Mouse (Mus musculus) embryonic facial prominence, embryonic 11.5 days (tissue): ENCODE measurements around the gene Setd1b. TPM values are rescaled to one million over a fixed set of nuclear protein-coding genes. Genes with fewer than 3 reads are reported as not detected.

Source experiments
- ATAC-seq: fragments of 200-750 bp; cut with Nextera tagmentation; replicated peaks from 2 replicates; pipeline ENCODE4 v1.8.0; 2017; ENCODE audit warnings: low read depth; ENCODE audit not compliant: insufficient number of reproducible peaks, low FRiP score, low TSS enrichment
- DNase-seq: peaks from one replicate; pipeline ENCODE4 v3.0.0-alpha.2; 2015; ENCODE audit warnings: low spot score
- H3K27ac ChIP-seq: fragments of 300-500 bp; sonication (generic); replicated peaks from 2 replicates; pipeline ENCODE4 v1.5.1; 2014; ENCODE audit warnings: mild to moderate bottlenecking, low read depth, low read length, control low read depth
- H3K27me3 ChIP-seq: fragments of 300-500 bp; sonication (generic); 2 replicates; pipeline ENCODE4 v1.6.1; 2014; ENCODE audit warnings: mild to moderate bottlenecking, low read length, moderate library complexity, mixed read lengths; ENCODE audit not compliant: control insufficient read depth, insufficient read depth
- H3K36me3 ChIP-seq: fragments of 300-500 bp; sonication (generic); replicated peaks from 2 replicates; pipeline ENCODE4 v1.6.1; 2014; ENCODE audit warnings: low read depth, mild to moderate bottlenecking, low read length, moderate library complexity, mixed read lengths; ENCODE audit not compliant: control insufficient read depth, insufficient read depth
- H3K4me1 ChIP-seq: fragments of 300-500 bp; sonication (generic); 2 replicates; pipeline ENCODE4 v1.6.1; 2014; ENCODE audit warnings: low read length, mixed read lengths; ENCODE audit not compliant: control insufficient read depth, insufficient read depth
- H3K4me2 ChIP-seq: fragments of 300-500 bp; sonication (generic); 2 replicates; pipeline ENCODE4 v1.6.1; 2014; ENCODE audit warnings: low read depth, mild to moderate bottlenecking, control low read depth, low read length, moderate library complexity
- H3K4me3 ChIP-seq: fragments of 300-500 bp; sonication (generic); 2 replicates; pipeline ENCODE4 v1.5.1; 2014; ENCODE audit warnings: low read depth, low read length, control low read depth
- H3K9ac ChIP-seq: fragments of 300-500 bp; sonication (generic); replicated peaks from 2 replicates; pipeline ENCODE4 v1.6.1; 2014; ENCODE audit warnings: mild to moderate bottlenecking, control low read depth, low read length
- H3K9me3 ChIP-seq: fragments of 300-500 bp; sonication (generic); replicated peaks from 2 replicates; pipeline ENCODE4 v1.6.1; 2016; ENCODE audit warnings: mild to moderate bottlenecking, low read length, inconsistent platforms, mixed read lengths; ENCODE audit not compliant: control insufficient read depth
- WGBS: fragments of 180-500 bp; shearing (Covaris S2); extraction: QIAGEN DNeasy Blood & Tissue Kit; methylation state at CpG from one replicate; pipeline ENCODE4 v1.1.7; 2014; 5-methylcytosine and 5-hydroxymethylcytosine counted together
- polyA plus RNA-seq: library from polyadenylated mRNA; unstranded; fragments of >200 nt; fragmentation: Nextera tagmentation; extraction: Ambion mirVana; gene quantifications from 2 replicates; pipeline ENCODE4 v1.2.1, GENCODE M21; 2014

The Setd1b gene
- polyA plus RNA-seq: 9.6 and 9.8 TPM in 2 replicates

DNA sequence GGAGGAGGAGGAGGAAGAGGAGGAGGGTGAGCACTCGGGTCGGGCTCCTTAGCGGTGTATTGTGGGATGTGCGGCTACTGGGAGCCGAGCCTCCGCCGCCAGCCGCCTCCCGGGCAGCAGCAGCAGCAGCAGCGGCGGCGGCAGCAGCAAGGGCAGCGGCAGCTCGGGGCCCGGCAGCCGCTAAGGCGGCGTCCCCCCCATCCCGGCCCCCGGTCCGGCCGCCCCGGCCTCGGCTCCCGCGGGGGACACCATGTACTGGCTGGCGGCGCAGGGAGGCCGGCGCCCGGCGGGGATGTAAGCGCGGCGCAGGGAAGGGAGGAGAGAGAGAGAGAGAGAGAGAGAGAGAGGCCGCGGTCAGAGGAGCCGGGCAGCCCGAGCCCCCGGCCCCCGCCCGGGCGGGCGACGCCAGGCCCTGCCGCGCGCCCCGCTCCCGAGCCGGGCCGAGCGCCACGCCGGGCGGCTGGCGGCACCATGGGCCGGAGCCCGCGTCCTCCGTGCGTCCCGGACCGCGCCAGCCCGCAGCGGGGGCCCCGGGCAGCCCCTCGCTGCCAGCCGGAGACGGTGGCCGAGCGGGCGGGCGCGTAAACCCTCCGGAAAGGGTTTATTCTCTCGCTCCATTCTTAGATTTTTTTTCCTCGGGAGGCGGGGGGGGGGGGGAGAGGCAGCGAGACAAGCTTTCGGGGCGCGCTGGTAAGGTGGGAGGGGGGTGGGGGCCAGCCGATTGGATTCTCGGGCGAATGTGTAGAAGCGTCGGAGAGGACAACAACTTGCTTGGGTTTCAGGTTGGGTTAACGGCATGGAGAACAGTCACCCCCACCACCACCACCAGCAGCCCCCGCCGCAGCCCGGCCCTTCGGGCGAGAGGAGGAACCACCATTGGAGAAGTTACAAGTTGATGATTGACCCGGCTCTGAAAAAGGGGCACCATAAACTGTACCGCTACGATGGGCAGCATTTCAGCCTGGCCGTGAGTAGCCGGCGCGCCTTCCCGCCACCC is at the start of gene Setd1b:
Gene Setd1b, plus strand, starts transcription at position 33 of the 997 bp plus-strand sequence.
- H3K36me3 ChIP-seq: peaks cover 5% of the 10 kb centered on the region; the same call in 1 of the 2 replicates
- ATAC-seq: no peak
- H3K4me1 ChIP-seq: peaks cover 4% of the 10 kb centered on the region; the same call in 1 of the 2 replicates
- peak within 1 kb of the TSS; percentile 98 for H3K4me3 ChIP-seq
- peak within 1 kb of the TSS; percentile 99 for H3K9ac ChIP-seq
- H3K4me2 ChIP-seq: peak within 1 kb of the TSS; percentile 99
- no peaks in the 10 kb centered on the region for H3K27me3 ChIP-seq
- peak; percentile 75 for DNase-seq
- H3K9me3 ChIP-seq: no peaks in the 10 kb centered on the region
- peak within 1 kb of the TSS; percentile 100 for H3K27ac ChIP-seq
- under 1% methylated on average over 79 of the region's 103 CpGs for WGBS

DNA sequence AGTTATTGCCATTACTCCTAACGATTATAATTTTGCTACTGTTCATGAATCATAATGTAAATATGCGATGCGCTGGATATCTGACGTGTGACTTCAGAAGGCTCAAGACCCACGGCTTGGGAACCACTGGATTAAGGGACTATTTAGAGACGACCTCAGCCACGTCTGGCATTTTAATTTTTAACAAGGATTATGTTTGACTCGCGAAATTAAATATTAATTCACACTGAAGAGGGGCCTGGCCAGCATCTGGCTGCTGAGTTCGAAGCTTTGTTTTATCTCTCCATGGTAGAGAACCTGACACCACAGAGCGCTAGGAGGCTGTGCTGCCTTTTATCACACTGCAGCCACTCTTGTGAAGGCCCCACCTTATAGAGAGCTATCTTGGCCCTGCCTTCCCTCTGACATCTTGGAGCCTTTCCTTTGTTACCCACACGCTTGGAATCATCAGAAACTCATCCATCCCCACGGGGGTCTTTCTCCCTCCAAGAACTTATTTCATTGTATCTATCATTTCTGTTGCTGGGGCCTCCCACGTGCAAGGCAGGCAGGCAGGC is 48.8 kb upstream of the Setd1b start:
- Histone ChIP-seq H3K4me1 (no peaks in the 10 kb centered on the region), H3K4me2 (no peak overlapping the region), H3K9me3 (no peaks in the 10 kb centered on the region), H3K27me3 (no peaks in the 10 kb centered on the region), H3K36me3 (no peaks in the 10 kb centered on the region), H3K9ac (no peak overlapping the region), H3K27ac (no peak overlapping the region), H3K4me3 (no peak overlapping the region)
- ATAC-seq (no peak), DNase-seq (no peak)
- WGBS: 83% methylated on average over 14 of the region's 14 CpGs

DNA sequence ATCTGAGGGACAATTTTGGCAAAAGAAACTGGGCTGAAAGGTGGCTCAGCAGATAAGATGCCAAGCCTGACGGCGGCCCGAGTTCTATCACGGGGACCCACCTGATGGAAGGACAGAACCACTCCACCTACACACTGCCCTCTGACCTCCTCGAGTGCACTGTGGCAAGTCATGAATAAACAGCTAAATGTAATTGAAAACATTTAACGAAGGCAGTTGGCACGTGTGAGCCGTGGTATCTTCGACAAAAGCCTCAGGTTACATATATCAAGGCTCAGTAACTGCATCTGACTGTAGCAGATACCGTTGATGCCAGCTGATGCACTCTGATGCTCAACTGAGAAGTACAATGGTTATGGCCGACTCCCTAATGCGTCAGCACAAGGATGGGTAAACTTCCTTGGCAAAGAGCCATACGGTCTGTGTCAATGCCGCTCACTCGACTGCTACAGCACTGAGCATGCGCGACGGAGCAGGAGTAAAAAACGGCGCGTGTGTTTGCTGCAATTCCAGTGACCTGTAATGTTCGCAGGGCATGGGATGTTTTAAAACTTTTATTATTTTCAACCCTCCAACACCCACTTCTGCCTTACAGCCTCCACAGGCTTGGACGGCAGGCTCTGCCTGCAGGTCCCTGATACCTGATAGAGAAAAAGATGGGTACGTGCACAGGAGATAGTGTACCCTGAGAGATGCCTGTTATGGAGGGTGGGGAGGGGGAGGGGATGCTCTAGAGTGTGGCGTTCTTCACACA is 47.6 kb upstream of the Setd1b start:
- no peaks in the 10 kb centered on the region for H3K9me3 ChIP-seq
- H3K36me3 ChIP-seq: no peaks in the 10 kb centered on the region
- no peak overlapping the region for H3K4me3 ChIP-seq
- no peaks in the 10 kb centered on the region for H3K4me1 ChIP-seq
- 86% methylated on average over 25 of the region's 25 CpGs for WGBS
- no peaks in the 10 kb centered on the region for H3K27me3 ChIP-seq
- no peak overlapping the region for H3K4me2 ChIP-seq
- H3K9ac ChIP-seq: no peak overlapping the region
- ATAC-seq (no peak), DNase-seq (no peak)
- no peak overlapping the region for H3K27ac ChIP-seq

GRCm38 (mm10) chr5:123096299-123096698 is 45.7 kb upstream of the Setd1b start:
- Histone ChIP-seq H3K36me3 (no peaks in the 10 kb centered on the region), H3K27me3 (no peaks in the 10 kb centered on the region), H3K4me1 (no peaks in the 10 kb centered on the region), H3K4me2 (no peak overlapping the region), H3K4me3 (no peak overlapping the region), H3K27ac (no peak overlapping the region), H3K9me3 (no peaks in the 10 kb centered on the region), H3K9ac (no peak overlapping the region)
- ATAC-seq (no peak), DNase-seq (no peak)
- 91% methylated on average over 8 of the region's 8 CpGs for WGBS

DNA sequence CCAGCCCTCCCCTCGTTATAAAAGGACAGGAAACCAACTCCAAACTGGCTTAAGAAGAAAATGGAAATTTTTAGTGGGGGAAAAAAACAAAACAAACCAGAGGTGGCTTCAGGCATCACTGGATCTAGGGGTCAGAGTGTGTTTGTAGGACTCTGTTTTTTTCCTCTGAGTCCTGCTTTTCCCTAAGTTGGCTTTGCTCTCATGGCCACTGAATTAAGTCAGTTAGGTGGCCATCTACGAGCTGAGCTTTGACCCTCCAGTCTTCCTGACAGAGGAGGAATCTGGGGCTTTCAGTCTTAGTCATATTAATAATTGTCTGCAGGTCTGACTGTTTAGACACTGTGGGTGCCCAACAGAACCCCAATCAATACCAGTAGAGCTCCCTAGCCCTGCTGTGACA is 43.5 kb upstream of the Setd1b start:
- Histone ChIP-seq H3K27ac (no peak overlapping the region), H3K36me3 (no peaks in the 10 kb centered on the region), H3K4me3 (no peak overlapping the region), H3K4me1 (no peaks in the 10 kb centered on the region), H3K9ac (no peak overlapping the region), H3K9me3 (no peaks in the 10 kb centered on the region), H3K27me3 (no peaks in the 10 kb centered on the region), H3K4me2 (no peak overlapping the region)
- DNase-seq (no peak), ATAC-seq (no peak)
- 80% methylated on average over 2 of the region's 2 CpGs for WGBS

- H3K36me3 ChIP-seq: no peaks in the 10 kb centered on the region
- no peaks in the 10 kb centered on the region for H3K4me1 ChIP-seq
- ATAC-seq (no peak), DNase-seq (no peak)
- H3K4me3 ChIP-seq: no peak overlapping the region
- 68% methylated on average over 7 of the region's 7 CpGs for WGBS
- no peak overlapping the region for H3K27ac ChIP-seq
- H3K27me3 ChIP-seq: no peaks in the 10 kb centered on the region
- no peak overlapping the region for H3K4me2 ChIP-seq
- no peak overlapping the region for H3K9ac ChIP-seq
- H3K9me3 ChIP-seq: no peaks in the 10 kb centered on the region
Measured at GRCm38 (mm10) chr5:123102376-123102775, 39.6 kb upstream of the Setd1b start.

DNA sequence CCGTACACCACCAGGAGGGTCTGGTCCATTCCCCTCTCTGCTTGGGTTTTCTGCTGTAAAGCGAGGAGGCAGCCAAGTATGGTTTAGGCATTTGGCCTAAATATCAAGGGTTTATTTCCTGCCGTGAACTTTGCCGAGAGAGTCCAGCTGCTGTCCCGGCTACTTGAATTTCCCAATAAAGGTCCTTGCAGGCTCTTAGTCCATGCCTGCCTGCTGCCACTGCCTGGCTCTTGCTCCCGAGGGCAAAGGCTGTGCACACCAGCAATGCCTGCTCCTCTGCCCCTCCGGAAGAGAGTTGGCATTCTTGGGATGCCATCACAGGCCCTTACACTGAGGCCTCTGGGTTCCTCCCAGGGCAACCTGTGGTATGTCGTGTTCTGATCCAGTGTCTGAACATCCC is 38.4 kb upstream of the Setd1b start:
- 65% methylated on average over 8 of the region's 8 CpGs for WGBS
- Histone ChIP-seq H3K36me3 (no peaks in the 10 kb centered on the region), H3K4me1 (no peaks in the 10 kb centered on the region), H3K4me2 (no peak overlapping the region), H3K9ac (no peak overlapping the region), H3K27ac (no peak overlapping the region), H3K4me3 (no peak overlapping the region), H3K9me3 (no peaks in the 10 kb centered on the region), H3K27me3 (no peaks in the 10 kb centered on the region)
- ATAC-seq: no peak
- no peak for DNase-seq
